Mouse (Mus musculus) v-Abl transformed pro-B cells (cell line): ENCODE data around the gene Cdhr1.

Source experiments
- in situ Hi-C, 2 experiments: fragments of 400-800 bp; cut with MboI; formaldehyde crosslinking; loops; one replicate each; pipeline ENCODE4 v1.15.1; 2025; ENCODE audit not compliant: unreplicated experiment in 2 of 2

The Cdhr1 gene

DNA sequence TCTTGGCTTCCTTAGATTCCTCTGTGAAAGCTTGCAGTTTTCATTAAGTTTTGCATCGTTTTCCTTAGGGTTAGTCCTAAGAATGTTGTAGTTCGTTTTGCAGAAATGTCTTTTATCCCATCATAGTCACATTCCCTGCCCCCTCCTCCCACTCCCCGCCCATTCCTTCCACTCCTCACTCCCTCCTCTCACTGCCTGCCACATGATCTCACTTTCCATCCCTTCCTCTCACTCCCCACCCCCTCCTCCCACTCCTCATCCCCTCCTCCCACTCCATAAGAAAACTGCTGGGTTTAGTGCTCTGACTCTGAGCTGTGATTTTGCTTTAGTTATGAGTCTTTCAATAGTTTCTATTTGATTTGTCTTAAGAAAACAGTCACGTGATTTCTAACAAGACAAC lies 14.4 kb downstream of the Cdhr1 start:
- in situ Hi-C loops: no loop called here

DNA sequence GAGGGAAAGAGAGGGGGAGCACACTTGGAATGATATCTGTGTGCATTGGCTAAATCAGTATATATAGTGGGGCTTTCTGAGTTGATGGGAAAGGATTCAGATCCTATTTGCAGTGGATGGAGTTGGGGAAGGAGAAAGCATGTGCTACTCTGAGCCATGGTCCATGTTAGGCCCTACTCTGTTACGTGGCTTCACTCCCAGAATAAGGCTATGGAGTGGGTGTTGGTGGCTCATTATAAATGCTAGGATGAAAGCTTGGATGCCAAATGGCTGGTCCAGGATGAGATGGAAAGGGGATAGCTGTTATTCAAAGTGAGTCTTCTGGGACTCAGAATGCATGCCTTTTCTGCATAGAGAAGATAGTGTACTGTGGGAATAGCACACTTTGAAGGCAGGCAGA lies 17.4 kb downstream of the Cdhr1 start:
- in situ Hi-C loops: no loop called here

DNA sequence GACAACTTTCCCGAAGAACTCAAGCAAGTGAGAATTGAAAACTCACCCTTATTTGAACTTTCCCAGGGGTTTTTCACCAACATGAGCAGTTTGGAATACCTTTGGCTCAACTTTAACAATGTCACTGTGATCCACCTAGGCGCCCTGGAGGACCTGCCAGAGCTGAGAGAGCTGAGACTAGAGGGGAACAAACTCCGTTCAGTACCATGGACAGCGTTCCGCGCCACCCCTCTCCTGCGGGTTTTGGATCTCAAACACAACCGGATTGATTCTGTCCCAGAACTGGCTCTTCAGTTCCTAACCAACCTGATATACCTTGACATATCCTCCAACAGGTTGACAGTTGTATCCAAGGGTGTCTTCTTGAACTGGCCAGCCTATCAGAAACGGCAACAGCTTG lies 29.6 kb downstream of the Cdhr1 start:
- in situ Hi-C loops: no loop called here

DNA sequence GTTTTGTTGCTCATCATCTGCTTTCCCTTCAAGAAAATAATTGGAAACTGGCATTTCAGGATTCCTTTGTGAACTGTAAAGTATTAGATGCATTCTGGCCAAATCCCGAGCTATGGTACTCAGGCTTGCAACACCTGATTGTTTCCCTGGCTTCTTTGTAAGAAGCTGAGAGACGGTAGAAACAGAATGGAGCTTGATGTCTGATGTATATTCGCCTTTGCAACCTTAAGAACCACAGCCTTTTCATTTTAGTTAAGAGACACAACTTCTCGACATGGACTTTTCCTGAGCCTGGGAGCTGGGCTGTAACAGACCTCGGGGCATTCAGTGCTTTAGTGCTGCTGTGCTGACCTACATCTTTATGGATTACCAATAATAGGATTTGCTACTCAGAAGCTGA lies 30.5 kb downstream of the Cdhr1 start, which contains the start of gene Lrit2:
Lrit2 (plus strand) TSS at position 301 of the 400 bp plus-strand sequence.
- in situ Hi-C loops: no loop called here

DNA sequence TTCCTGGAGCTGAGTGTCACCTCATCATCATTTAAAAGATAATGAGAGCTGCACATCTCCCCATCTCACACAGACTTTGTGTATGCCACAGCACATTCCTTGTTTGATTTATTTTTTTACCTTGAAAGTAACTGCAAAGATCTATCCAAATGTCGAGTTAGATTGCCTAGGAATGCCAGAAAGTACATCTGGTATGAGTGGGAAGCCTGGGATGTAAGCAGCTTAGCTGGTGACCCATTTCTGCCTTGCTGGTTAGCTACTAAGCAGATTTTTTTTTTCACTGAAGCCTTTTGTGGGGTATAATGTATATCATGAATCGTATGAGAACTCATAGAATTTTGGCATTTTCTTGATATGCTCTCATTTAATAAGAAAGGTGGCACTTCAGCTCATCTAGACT lies 31.5 kb downstream of the Cdhr1 start:
- in situ Hi-C loops: no loop called here

DNA sequence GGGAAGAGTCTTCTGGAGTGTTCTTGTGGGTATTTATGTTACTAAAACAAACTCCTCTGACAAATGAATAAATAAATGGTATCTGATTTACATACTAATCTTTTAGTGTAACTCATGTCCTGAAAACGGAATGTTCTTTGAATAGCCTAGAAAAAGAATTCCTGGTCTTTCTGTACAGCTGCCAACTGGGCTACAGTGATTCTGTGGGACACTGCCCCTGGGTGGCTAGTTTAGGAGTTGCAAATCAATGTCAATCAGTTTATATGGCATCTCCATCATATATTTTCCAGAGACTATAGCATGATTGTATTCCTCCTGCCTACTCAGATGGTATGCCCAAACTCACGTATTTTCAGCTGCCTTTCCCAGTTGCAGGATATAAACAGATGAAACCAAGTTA lies 33.3 kb downstream of the Cdhr1 start:
- in situ Hi-C loops: no loop called here

DNA sequence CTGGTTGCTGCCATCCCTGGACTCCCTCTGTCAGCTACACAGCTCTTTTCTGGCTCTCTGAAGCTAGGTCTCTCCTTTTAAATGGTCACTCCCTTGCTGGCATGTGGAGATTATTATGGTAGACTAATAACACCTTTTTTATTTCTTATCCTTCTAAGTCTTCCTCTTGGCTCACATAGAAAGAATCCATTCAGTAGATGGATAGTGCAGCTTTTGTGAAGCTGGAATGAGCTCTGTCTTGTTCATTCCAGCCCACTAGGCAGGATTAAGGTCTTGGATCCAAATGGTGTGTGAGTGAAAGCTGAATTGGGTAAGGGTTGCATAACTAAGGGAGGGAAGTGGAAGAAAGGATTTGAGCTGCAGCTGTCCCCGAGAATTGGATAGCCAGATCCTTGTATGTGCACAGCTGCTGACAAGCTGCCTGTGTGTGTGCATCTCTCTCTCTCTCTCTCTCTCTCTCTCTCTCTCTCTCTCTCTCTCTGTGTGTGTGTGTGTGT lies 49.2 kb downstream of the Cdhr1 start, which contains the start of gene Rgr:
Rgr (minus strand) TSS at position 51 of the 497 bp plus-strand sequence.
- in situ Hi-C loops: no loop called here

DNA sequence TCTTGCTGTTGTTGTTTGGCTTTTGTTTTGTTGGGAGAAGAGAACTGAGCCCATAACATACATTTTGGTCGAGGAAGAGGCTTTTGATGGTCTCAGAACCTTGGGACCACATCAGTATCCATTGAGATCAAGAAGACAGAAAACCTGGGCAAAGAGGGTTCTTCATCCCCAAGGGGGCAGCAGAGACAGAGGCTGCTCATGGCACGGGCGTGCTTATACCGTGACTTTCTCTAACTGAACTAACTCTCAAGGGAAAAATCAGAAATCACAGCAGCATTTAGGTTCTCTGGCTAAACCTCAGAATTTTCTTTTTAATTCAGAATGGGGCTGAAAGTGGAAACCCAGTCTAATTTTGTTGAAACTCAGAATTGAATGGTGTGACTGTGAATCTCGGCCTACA lies 63.7 kb downstream of the Cdhr1 start:
- in situ Hi-C loops: loop anchor here (5.0 kb wide), 2 partner anchors 82 to 167 kb away; no protein-coding TSS in a partner anchor

DNA sequence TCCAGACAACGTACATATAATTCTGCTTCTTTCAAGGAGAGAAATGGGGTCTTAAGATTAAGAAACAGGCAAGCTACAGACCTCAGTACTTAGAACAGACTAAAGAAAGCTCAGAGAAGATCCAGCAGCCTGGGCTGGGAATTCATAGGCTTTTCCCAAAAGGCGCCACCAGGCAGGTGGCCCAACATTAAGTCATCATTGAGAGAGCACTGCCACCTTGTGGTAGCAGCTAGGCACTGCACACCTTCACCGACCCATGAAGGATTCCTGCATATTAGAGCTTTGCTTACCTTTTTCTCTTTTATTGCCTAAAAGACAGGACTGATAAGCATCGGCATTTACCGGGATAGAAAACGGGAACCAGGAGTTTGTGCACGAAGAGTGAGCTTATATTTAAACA lies 64.9 kb downstream of the Cdhr1 start:
- in situ Hi-C loops: loop anchor here (5.0 kb wide), 2 partner anchors 81 to 166 kb away; no protein-coding TSS in a partner anchor

DNA sequence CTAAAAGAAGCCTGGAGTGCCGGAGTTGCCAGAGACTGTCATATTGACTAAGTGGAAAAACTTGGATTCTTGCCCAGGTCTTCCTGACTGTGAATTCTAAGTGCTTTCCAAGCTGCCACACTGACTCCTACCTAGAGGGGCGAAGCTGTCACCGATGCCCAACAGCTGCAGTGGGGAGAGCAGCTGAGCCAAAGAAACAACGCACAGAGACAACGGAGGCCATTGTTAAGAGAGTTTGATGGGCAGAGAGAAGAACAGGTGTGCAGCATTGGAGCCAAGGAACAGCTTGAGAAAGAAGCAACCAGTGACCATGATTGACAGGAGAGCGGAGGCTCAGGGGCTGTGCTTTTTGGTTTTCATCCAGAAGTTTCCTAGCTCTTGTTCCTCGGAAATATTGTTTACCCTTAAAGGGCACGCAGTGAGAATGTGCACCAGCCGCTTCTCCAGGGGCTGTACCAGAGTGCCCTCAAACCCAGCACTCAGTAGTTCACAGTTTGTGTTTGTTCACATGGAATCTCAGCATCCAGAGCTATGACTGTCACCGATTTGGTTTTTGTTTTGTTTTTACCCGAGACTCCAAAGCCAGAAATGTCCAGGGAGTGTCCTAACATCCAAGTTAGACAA lies 65.6 kb downstream of the Cdhr1 start:
- in situ Hi-C loops: loop anchor here (5.0 kb wide), 2 partner anchors 80 to 165 kb away; no protein-coding TSS in a partner anchor

DNA sequence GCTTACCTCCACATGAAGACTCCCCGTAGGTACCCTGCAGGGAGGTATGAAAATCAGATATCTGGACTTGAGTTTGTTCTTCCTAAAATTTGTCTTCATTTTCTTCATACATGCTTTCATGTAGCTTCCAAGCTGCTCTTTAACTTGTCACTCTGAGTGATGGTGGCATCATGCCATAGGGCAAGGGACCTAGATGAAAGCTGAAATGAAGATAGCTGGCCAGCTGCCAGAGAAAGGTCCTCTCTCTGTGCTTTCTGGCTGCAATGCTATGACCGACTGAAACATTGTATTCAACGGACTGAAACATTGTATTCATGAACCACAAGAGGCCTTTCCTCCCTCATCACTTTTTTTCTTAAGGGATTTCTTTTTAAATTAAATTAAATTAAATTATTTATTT lies 69.6 kb downstream of the Cdhr1 start:
- in situ Hi-C loops: no loop called here

DNA sequence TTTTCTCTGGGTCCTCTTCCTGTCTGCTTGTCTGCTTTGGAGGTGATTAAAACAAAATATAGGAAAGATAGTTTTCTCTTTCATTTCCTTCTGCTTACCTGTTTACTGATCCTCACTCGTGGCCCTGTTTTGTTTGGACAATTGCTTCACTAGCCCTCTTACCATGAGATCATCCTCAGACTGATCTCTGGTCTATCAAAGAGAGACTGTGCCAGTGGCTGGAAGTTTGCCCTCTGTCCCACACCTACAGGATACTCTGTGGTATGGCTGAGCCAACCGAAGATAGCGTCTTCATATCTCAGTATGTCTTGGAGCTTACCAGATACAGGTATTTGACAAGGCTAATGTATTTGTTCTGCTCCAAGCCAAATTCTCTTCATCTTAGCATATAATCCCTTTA lies 70.2 kb downstream of the Cdhr1 start:
- in situ Hi-C loops: no loop called here
